Comparison of ENCODE assay signal across 27 mouse cellular contexts in the genomic region with DNA sequence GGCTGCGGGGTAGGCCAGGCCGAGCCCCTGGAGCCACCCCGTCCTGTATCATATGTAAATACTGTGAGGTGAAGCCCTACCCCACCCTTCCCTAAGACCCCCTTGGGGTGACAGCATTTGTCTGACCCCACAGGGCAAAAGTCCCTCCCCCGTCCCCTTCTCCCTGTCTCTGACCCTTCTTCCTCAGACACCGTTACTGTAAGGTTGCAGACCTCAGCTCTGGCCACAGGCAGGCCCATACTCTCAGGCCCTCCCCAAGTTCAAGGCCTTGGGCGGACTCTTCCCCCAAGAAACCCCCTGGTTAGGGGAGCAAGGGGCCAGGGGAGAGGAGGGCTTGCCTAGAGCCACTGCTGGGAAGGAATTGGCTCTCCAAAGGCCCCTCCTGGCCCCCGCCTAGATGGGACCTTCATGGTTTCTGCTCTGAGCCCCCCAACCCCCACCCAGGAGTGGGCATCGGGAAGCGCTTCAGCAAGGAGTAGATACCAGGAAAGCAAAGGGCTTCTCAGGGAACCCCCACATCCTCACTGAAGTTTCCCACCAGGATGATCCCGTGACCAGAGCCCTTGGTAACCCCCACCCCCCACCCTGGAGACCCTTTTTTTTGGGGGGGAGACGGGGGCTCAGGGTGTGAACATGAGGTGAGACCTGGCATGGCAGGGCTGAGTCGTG. TPM values are rescaled to one million over a fixed set of nuclear protein-coding genes. Genes with fewer than 3 reads are reported as not detected.
DNase-seq lines count a peak whose midpoint lies in the region; ATAC-seq and TF ChIP-seq lines count a peak whose summit lies in the region.
"Had no signal": no experiment of that assay in that cellular context is flagged by ENCODE, and none has a peak within 500 bp of the region (broad histone marks: within the 10 kb centered on the region; RNA-seq: fewer than 3 reads in every experiment).

No protein-coding gene starts in this region.

- 0 out of 2 replicates have a peak overlapping the region, but pooled peaks have one; percentile 47 for H3K9ac ChIP-seq in heart, embryonic 13.5 days
- no peak overlapping the region for H3K9ac ChIP-seq in midbrain, postnatal 0 days (replicated peaks; ENCODE audit: low read length, poor library complexity, severe bottlenecking)
- H3K9ac ChIP-seq in hindbrain, embryonic 16.5 days (ENCODE audit: low read depth, low read length) = no peak overlapping the region
- no peak overlapping the region for H3K9ac ChIP-seq in neural tube, embryonic 14.5 days (replicated peaks; ENCODE audit: low read depth, low read length)
- H3K9ac ChIP-seq: embryonic facial prominence, embryonic 12.5 days; limb, embryonic 13.5 days; liver, embryonic 14.5 days had no signal

- H3K4me2 ChIP-seq in heart, embryonic 13.5 days = no peak overlapping the region
- no peak overlapping the region for H3K4me2 ChIP-seq in midbrain, postnatal 0 days (ENCODE audit: low read depth, low read length, poor library complexity, severe bottlenecking)
- H3K4me2 ChIP-seq in hindbrain, embryonic 16.5 days (ENCODE audit: low read length) = no peak overlapping the region
- no peak overlapping the region for H3K4me2 ChIP-seq in neural tube, embryonic 14.5 days (ENCODE audit: low read depth, low read length)
- H3K4me2 ChIP-seq: embryonic facial prominence, embryonic 12.5 days; limb, embryonic 13.5 days had no signal

- H3K4me1 ChIP-seq in heart, embryonic 13.5 days = peaks cover 26% of the 10 kb centered on the region
- peaks cover 25% of the 10 kb centered on the region for H3K4me1 ChIP-seq in midbrain, embryonic 10.5 days
- no peaks in the 10 kb centered on the region for H3K4me1 ChIP-seq in midbrain, postnatal 0 days (ENCODE audit: insufficient read depth, low read length)
- no peaks in the 10 kb centered on the region for H3K4me1 ChIP-seq in hindbrain, embryonic 16.5 days (ENCODE audit: control insufficient read depth, insufficient read depth, low read depth, low read length)
- no peaks in the 10 kb centered on the region for H3K4me1 ChIP-seq in neural tube, embryonic 14.5 days (ENCODE audit: control insufficient read depth, insufficient read depth, low read length)
- H3K4me1 ChIP-seq: embryonic facial prominence, embryonic 12.5 days; limb, embryonic 13.5 days had no signal

- no peak for DNase-seq in heart, postnatal 10 days
- DNase-seq in midbrain, embryonic 10.5 days (ENCODE audit: low spot score) = peak; percentile 29
- no peak for DNase-seq in midbrain, postnatal 0 days (ENCODE audit: low spot score)
- DNase-seq: adrenal gland, postnatal 36 days; B cell, adult 2 months; cerebellum, adult 8-10 months; heart, adult 2 months; kidney, adult 8-10 months; spleen, adult 18-20 months; thymus, adult 2 months had no signal

- H3K27me3 ChIP-seq in heart, embryonic 13.5 days (replicated peaks) = 0 out of 2 replicates have a peak, but pooled peaks cover 3% of the 10 kb centered on the region
- H3K27me3 ChIP-seq in midbrain, embryonic 10.5 days (ENCODE audit: low read depth, poor library complexity, severe bottlenecking) = no peaks in the 10 kb centered on the region
- H3K27me3 ChIP-seq in midbrain, postnatal 0 days (ENCODE audit: insufficient read depth, low read length) = no peaks in the 10 kb centered on the region
- no peaks in the 10 kb centered on the region for H3K27me3 ChIP-seq in hindbrain, embryonic 16.5 days (replicated peaks; ENCODE audit: control insufficient read depth, insufficient read depth, low read length)
- no peaks in the 10 kb centered on the region for H3K27me3 ChIP-seq in neural tube, embryonic 14.5 days (ENCODE audit: control insufficient read depth, insufficient read depth, low read length)
- H3K27me3 ChIP-seq: embryonic facial prominence, embryonic 12.5 days; limb, embryonic 13.5 days; Patski had no signal

- H3K4me3 ChIP-seq in heart, embryonic 13.5 days = no peak overlapping the region
- no peak overlapping the region for H3K4me3 ChIP-seq in midbrain, embryonic 10.5 days
- no peak overlapping the region for H3K4me3 ChIP-seq in midbrain, postnatal 0 days (ENCODE audit: low read depth, low read length)
- H3K4me3 ChIP-seq in hindbrain, embryonic 16.5 days (ENCODE audit: low read length) = no peak overlapping the region
- no peak overlapping the region for H3K4me3 ChIP-seq in neural tube, embryonic 14.5 days (ENCODE audit: low read depth, low read length)
- H3K4me3 ChIP-seq: embryonic facial prominence, embryonic 12.5 days; heart, adult 2 months; left cerebral cortex, adult 2 months; limb, embryonic 13.5 days; myocyte had no signal

- intact Hi-C loops in heart, postnatal 10 days (cut with DNase I) = no loop called here

- ATAC-seq in heart, embryonic 13.5 days (ENCODE audit: extremely low read depth, insufficient number of reproducible peaks, low FRiP score, low TSS enrichment) = no peak
- ATAC-seq in midbrain, postnatal 0 days (ENCODE audit: low FRiP score) = no peak
- 0 out of 2 replicates have a peak, but pooled peaks have one; percentile 19 for ATAC-seq in hindbrain, embryonic 16.5 days
- ATAC-seq in neural tube, embryonic 14.5 days (ENCODE audit: low read depth) = peak; percentile 16; the same call in 1 of the 2 replicates
- no peak for ATAC-seq in granulocyte monocyte progenitor cell, adult 5-6 weeks (replicated peaks; ENCODE audit: poor library complexity, severe bottlenecking)
- ATAC-seq: lung, postnatal 0 days; Patski had no signal

- H3K9me3 ChIP-seq in heart, embryonic 13.5 days = no peaks in the 10 kb centered on the region
- no peaks in the 10 kb centered on the region for H3K9me3 ChIP-seq in midbrain, embryonic 10.5 days (replicated peaks)
- H3K9me3 ChIP-seq in midbrain, postnatal 0 days (ENCODE audit: low read length) = no peaks in the 10 kb centered on the region
- no peaks in the 10 kb centered on the region for H3K9me3 ChIP-seq in hindbrain, embryonic 16.5 days (ENCODE audit: control insufficient read depth, low read length)
- no peaks in the 10 kb centered on the region for H3K9me3 ChIP-seq in neural tube, embryonic 14.5 days (ENCODE audit: control insufficient read depth, low read length)
- H3K9me3 ChIP-seq: embryonic facial prominence, embryonic 12.5 days; limb, embryonic 13.5 days had no signal

- WGBS in heart, embryonic 13.5 days = 79% methylated on average over 12 of the region's 12 CpGs
- 81% methylated on average over 11 of the region's 12 CpGs for WGBS in midbrain, embryonic 10.5 days
- WGBS in midbrain, postnatal 0 days = 78% methylated on average over 12 of the region's 12 CpGs
- WGBS in hindbrain, embryonic 16.5 days = 81% methylated on average over 12 of the region's 12 CpGs
- WGBS in neural tube, embryonic 14.5 days = 85% methylated on average over 12 of the region's 12 CpGs

- peaks cover 15% of the 10 kb centered on the region for H3K36me3 ChIP-seq in heart, embryonic 13.5 days
- peaks cover 55% of the 10 kb centered on the region for H3K36me3 ChIP-seq in midbrain, embryonic 10.5 days
- peaks cover 19% of the 10 kb centered on the region for H3K36me3 ChIP-seq in midbrain, postnatal 0 days (ENCODE audit: insufficient read depth, low read length)
- H3K36me3 ChIP-seq in hindbrain, embryonic 16.5 days (ENCODE audit: control insufficient read depth, insufficient read depth, low read length) = peaks cover 23% of the 10 kb centered on the region
- peaks cover 36% of the 10 kb centered on the region for H3K36me3 ChIP-seq in neural tube, embryonic 14.5 days (ENCODE audit: control insufficient read depth, insufficient read depth, low read length)

- no peak for TF ChIP-seq CTCF in midbrain, postnatal 0 days (IDR thresholded peaks at IDR 0.05)

- no peak overlapping the region for H3K27ac ChIP-seq in heart, embryonic 13.5 days (replicated peaks)
- H3K27ac ChIP-seq in midbrain, embryonic 10.5 days (replicated peaks) = peak overlapping the region; percentile 52; the same call in 1 of the 2 replicates
- H3K27ac ChIP-seq in midbrain, postnatal 0 days (ENCODE audit: low read depth, low read length) = no peak overlapping the region
- no peak overlapping the region for H3K27ac ChIP-seq in hindbrain, embryonic 16.5 days (ENCODE audit: low read depth, low read length)
- no peak overlapping the region for H3K27ac ChIP-seq in neural tube, embryonic 14.5 days (ENCODE audit: low read depth, low read length)
- H3K27ac ChIP-seq: embryonic facial prominence, embryonic 12.5 days; heart, adult 2 months; left cerebral cortex, adult 2 months; limb, embryonic 13.5 days; liver, embryonic 14.5 days had no signal

RNA-seq across cellular contexts. Expression of gene Pla2g1b, which starts 11.5 kb away (rescaled TPM):
- polyA plus RNA-seq in heart, embryonic 13.5 days (2015; fragmentation: Nextera tagmentation; extraction: Ambion mirVana) = 0.88 and 1.1 TPM in 2 replicates
- total RNA-seq in heart, postnatal 10 days (2021) = not detected
- 0.41 and 0.62 TPM in 2 replicates for polyA plus RNA-seq in midbrain, embryonic 10.5 days (2016; fragmentation: Nextera tagmentation; extraction: Ambion mirVana)
- total RNA-seq in midbrain, postnatal 0 days (2014; rRNA removed) = not detected in 2 replicates
- polyA plus RNA-seq in midbrain, postnatal 0 days (2015; fragmentation: Nextera tagmentation; extraction: Ambion mirVana) = not detected in 2 replicates
- polyA plus RNA-seq in hindbrain, embryonic 16.5 days (2015; fragmentation: Nextera tagmentation; extraction: Ambion mirVana) = not detected in 2 replicates
- polyA plus RNA-seq in neural tube, embryonic 14.5 days (2014; fragmentation: Nextera tagmentation; extraction: Ambion mirVana) = 0.58 TPM in 1 of 2 replicates, not detected in the other
- total RNA-seq in granulocyte monocyte progenitor cell, adult 5-6 weeks (2014; fragmentation: Nextera tagmentation) = not detected in 2 replicates
- total RNA-seq in granulocyte monocyte progenitor cell, adult 5-6 weeks (2017) = not detected in 2 replicates
- total RNA-seq: adrenal gland, postnatal 36 days; common myeloid progenitor, adult 5-6 weeks; gastrocnemius, adult 18-20 months; heart, adult 2 months; layer of hippocampus, adult 8-10 months; left cerebral cortex, adult 2 months; megakaryocyte, adult 5-6 weeks had no signal
- polyA plus RNA-seq: embryonic facial prominence, embryonic 12.5 days; heart, adult 2 months; heart, postnatal 0 days; limb, embryonic 13.5 days; liver, embryonic 14.5 days; myocyte; Patski; urinary bladder, adult 2 months had no signal

RNA-seq across cellular contexts. Expression of gene Msi1, which starts 25.2 kb away (rescaled TPM):
- polyA plus RNA-seq in heart, embryonic 13.5 days (2015; fragmentation: Nextera tagmentation; extraction: Ambion mirVana) = 3.7 and 4.1 TPM in 2 replicates
- total RNA-seq in heart, postnatal 10 days (2021) = 1 to 10 TPM; 3.1 to 4.3 TPM
- 190 and 232 TPM in 2 replicates for polyA plus RNA-seq in midbrain, embryonic 10.5 days (2016; fragmentation: Nextera tagmentation; extraction: Ambion mirVana)
- 72.5 and 82.9 TPM in 2 replicates for total RNA-seq in midbrain, postnatal 0 days (2014; rRNA removed)
- 41.1 and 52.1 TPM in 2 replicates for polyA plus RNA-seq in midbrain, postnatal 0 days (2015; fragmentation: Nextera tagmentation; extraction: Ambion mirVana)
- polyA plus RNA-seq in hindbrain, embryonic 16.5 days (2015; fragmentation: Nextera tagmentation; extraction: Ambion mirVana) = 23.0 and 44.5 TPM in 2 replicates
- polyA plus RNA-seq in neural tube, embryonic 14.5 days (2014; fragmentation: Nextera tagmentation; extraction: Ambion mirVana) = 55.1 and 55.4 TPM in 2 replicates
- total RNA-seq in granulocyte monocyte progenitor cell, adult 5-6 weeks (2014; fragmentation: Nextera tagmentation) = not detected in 2 replicates
- not detected in 2 replicates for total RNA-seq in granulocyte monocyte progenitor cell, adult 5-6 weeks (2017)
- total RNA-seq: common myeloid progenitor, adult 5-6 weeks; megakaryocyte, adult 5-6 weeks had no signal

RNA-seq across cellular contexts. Expression of gene Sirt4, which starts 30.0 kb away (rescaled TPM):
- polyA plus RNA-seq in heart, embryonic 13.5 days (2015; fragmentation: Nextera tagmentation; extraction: Ambion mirVana) = 18.9 and 19.8 TPM in 2 replicates
- total RNA-seq in heart, postnatal 10 days (2021) = 10 to 100 TPM; 14.3 to 20.2 TPM
- polyA plus RNA-seq in midbrain, embryonic 10.5 days (2016; fragmentation: Nextera tagmentation; extraction: Ambion mirVana) = 15.2 and 17.0 TPM in 2 replicates
- total RNA-seq in midbrain, postnatal 0 days (2014; rRNA removed) = 19.5 and 25.6 TPM in 2 replicates
- polyA plus RNA-seq in midbrain, postnatal 0 days (2015; fragmentation: Nextera tagmentation; extraction: Ambion mirVana) = 22.4 and 27.0 TPM in 2 replicates
- 24.8 and 26.8 TPM in 2 replicates for polyA plus RNA-seq in hindbrain, embryonic 16.5 days (2015; fragmentation: Nextera tagmentation; extraction: Ambion mirVana)
- polyA plus RNA-seq in neural tube, embryonic 14.5 days (2014; fragmentation: Nextera tagmentation; extraction: Ambion mirVana) = 26.0 and 32.6 TPM in 2 replicates
- 9.2 and 23.1 TPM in 2 replicates for total RNA-seq in granulocyte monocyte progenitor cell, adult 5-6 weeks (2014; fragmentation: Nextera tagmentation)
- 2.9 and 7.1 TPM in 2 replicates for total RNA-seq in granulocyte monocyte progenitor cell, adult 5-6 weeks (2017)

RNA-seq across cellular contexts. Expression of gene Pxn, which starts 51.9 kb away (rescaled TPM):
- 29.7 and 31.7 TPM in 2 replicates for polyA plus RNA-seq in heart, embryonic 13.5 days (2015; fragmentation: Nextera tagmentation; extraction: Ambion mirVana)
- 10 to 100 TPM; 58.9 to 64.7 TPM for total RNA-seq in heart, postnatal 10 days (2021)
- 27.9 and 28.9 TPM in 2 replicates for polyA plus RNA-seq in midbrain, embryonic 10.5 days (2016; fragmentation: Nextera tagmentation; extraction: Ambion mirVana)
- total RNA-seq in midbrain, postnatal 0 days (2014; rRNA removed) = 34.6 and 39.4 TPM in 2 replicates
- 15.3 and 15.9 TPM in 2 replicates for polyA plus RNA-seq in midbrain, postnatal 0 days (2015; fragmentation: Nextera tagmentation; extraction: Ambion mirVana)
- polyA plus RNA-seq in hindbrain, embryonic 16.5 days (2015; fragmentation: Nextera tagmentation; extraction: Ambion mirVana) = 19.1 and 23.9 TPM in 2 replicates
- polyA plus RNA-seq in neural tube, embryonic 14.5 days (2014; fragmentation: Nextera tagmentation; extraction: Ambion mirVana) = 8.5 and 11.1 TPM in 2 replicates
- 56.2 and 57.1 TPM in 2 replicates for total RNA-seq in granulocyte monocyte progenitor cell, adult 5-6 weeks (2014; fragmentation: Nextera tagmentation)
- total RNA-seq in granulocyte monocyte progenitor cell, adult 5-6 weeks (2017) = 110 and 111 TPM in 2 replicates

Comparison
In these comparisons a context has a peak if more than half of its experiments do, and no peak if none do; other contexts are left out.
1. ATAC-seq: peak in hindbrain, embryonic 16.5 days (single experiment) and neural tube, embryonic 14.5 days (single experiment); none in heart, embryonic 13.5 days (single experiment), midbrain, postnatal 0 days (single experiment) and granulocyte monocyte progenitor cell, adult 5-6 weeks (single experiment).